Mouse (Mus musculus) ES-E14 (cell line): Measurements from ENCODE around the gene Gsg1l. TPM values are rescaled to one million over a fixed set of nuclear protein-coding genes. Genes with fewer than 3 reads are reported as not detected.

ENCODE experiments used
- DNase-seq: peaks from one replicate; pipeline ENCODE4 v3.0.0-alpha.2; 2013; ENCODE audit warnings: low read depth, low spot score
- H3K27ac ChIP-seq: 2 replicates; pipeline ENCODE4 v1.5.1; 2012; ENCODE audit warnings: low read depth, mild to moderate bottlenecking, low read length, moderate library complexity, mixed read lengths; ENCODE audit not compliant: poor library complexity, insufficient read depth, severe bottlenecking
- H3K36me3 ChIP-seq: 2 replicates; pipeline ENCODE4 v1.6.1; 2012; ENCODE audit warnings: mild to moderate bottlenecking, low read length, moderate library complexity, mixed read lengths; ENCODE audit not compliant: control insufficient read depth, poor library complexity, insufficient read depth, severe bottlenecking
- H3K4me1 ChIP-seq, 2 experiments: fragments of 150-350 bp in 1 of 2; sonication (generic) in 1 of 2; 2 replicates each; pipeline ENCODE4 v1.6.1; 2012; ENCODE audit warnings: low read length in 2 of 2, mild to moderate bottlenecking in 1 of 2, mixed read lengths in 1 of 2; ENCODE audit not compliant: control insufficient read depth in 2 of 2, insufficient read depth in 2 of 2, poor library complexity in 1 of 2
- H3K4me3 ChIP-seq, 2 experiments: fragments of 150-350 bp in 1 of 2; sonication (generic) in 1 of 2; 2 replicates each; pipeline ENCODE4 v1.5.1; 2012; ENCODE audit warnings: low read length in 2 of 2, low read depth in 1 of 2, mild to moderate bottlenecking in 1 of 2, mixed read lengths in 1 of 2; ENCODE audit not compliant: insufficient read depth in 1 of 2, poor library complexity in 1 of 2, severe bottlenecking in 1 of 2
- H3K9ac ChIP-seq: 2 replicates; pipeline ENCODE4 v1.6.1; 2012; ENCODE audit warnings: low read depth, mild to moderate bottlenecking, low read length, mixed read lengths; ENCODE audit not compliant: poor library complexity, insufficient read depth, severe bottlenecking
- H3K9me3 ChIP-seq: fragments of 150-350 bp; sonication (generic); 2 replicates; pipeline ENCODE4 v1.6.1; 2012; ENCODE audit warnings: low read depth, mild to moderate bottlenecking, low read length; ENCODE audit not compliant: control insufficient read depth, insufficient read depth
- CHD2 ChIP-seq: IDR thresholded peaks from 2 replicates; pipeline ENCODE4 v1.6.1; 2014; ENCODE audit warnings: mild to moderate bottlenecking, low read depth, low read length, inconsistent platforms
- HCFC1 ChIP-seq: IDR thresholded peaks from 2 replicates; pipeline ENCODE4 v1.6.1; 2012; ENCODE audit warnings: low read length, inconsistent platforms, borderline replicate concordance; ENCODE audit not compliant: insufficient read depth
- MAFK ChIP-seq: IDR thresholded peaks from 2 replicates; pipeline ENCODE4 v1.6.1; 2014; ENCODE audit warnings: mild to moderate bottlenecking, low read depth, low read length, inconsistent platforms; ENCODE audit not compliant: insufficient read depth
- ZC3H11A ChIP-seq: IDR thresholded peaks from 2 replicates; pipeline ENCODE4 v1.6.1; 2012; ENCODE audit warnings: low read depth, mild to moderate bottlenecking, inconsistent platforms, low read length, borderline replicate concordance
- ZNF384 ChIP-seq: IDR thresholded peaks from 2 replicates; pipeline ENCODE4 v1.6.1; 2012; ENCODE audit warnings: low read depth, low read length, inconsistent platforms
- in situ Hi-C, 2 experiments: fragments of 600-800 bp; cut with MboI; formaldehyde crosslinking; loops; one replicate each; pipeline ENCODE4 v1.15.1; 2025; ENCODE audit warnings: low sequenced_read_pairs in 2 of 2, inconsistent platforms in 1 of 2; ENCODE audit not compliant: unreplicated experiment in 2 of 2
- total RNA-seq: library from RNA; depleted of rRNA; stranded (reverse); fragments of 300-350 nt; gene quantifications from 2 replicates; pipeline ENCODE4 v1.2.3, GENCODE M21; 2012; rRNA removed

Gene Gsg1l
- total RNA-seq, 1 experiment: not detected

GRCm38 (mm10) chr7:125833471-125833870 is 248.7 kb downstream of the Gsg1l start:
- TF ChIP-seq ZC3H11A: no peak
- in situ Hi-C loops: no loop called here
- Histone ChIP-seq H3K27ac (no peak overlapping the region), H3K4me1 (peaks cover 0 to under 1% of the 10 kb centered on the region in 2 experiments; a peak in 1 of 4 replicates), H3K4me3 (no peak overlapping the region), H3K9ac (no peak overlapping the region), H3K9me3 (no peaks in the 10 kb centered on the region), H3K36me3 (no peaks in the 10 kb centered on the region; the same call in 1 of the 2 replicates)
- no peak for DNase-seq

GRCm38 (mm10) chr7:125832767-125833166 is 249.4 kb downstream of the Gsg1l start:
- no peak overlapping the region for H3K27ac ChIP-seq
- no peak for TF ChIP-seq HCFC1
- TF ChIP-seq CHD2: no peak
- TF ChIP-seq MAFK: no peak
- in situ Hi-C loops: no loop called here
- DNase-seq: no peak
- no peak overlapping the region for H3K9ac ChIP-seq
- H3K4me3 ChIP-seq: no peak overlapping the region
- H3K36me3 ChIP-seq: no peaks in the 10 kb centered on the region; the same call in 1 of the 2 replicates
- no peaks in the 10 kb centered on the region for H3K4me1 ChIP-seq
- H3K9me3 ChIP-seq: no peaks in the 10 kb centered on the region

GRCm38 (mm10) chr7:125829121-125829666 is 253.0 kb downstream of the Gsg1l start:
- no peak overlapping the region for H3K27ac ChIP-seq
- H3K36me3 ChIP-seq: no peaks in the 10 kb centered on the region; the same call in 1 of the 2 replicates
- H3K9me3 ChIP-seq: no peaks in the 10 kb centered on the region
- H3K4me3 ChIP-seq: no peak overlapping the region
- TF ChIP-seq ZNF384 (no peak), ZC3H11A (no peak), MAFK (no peak), CHD2 (no peak), HCFC1 (no peak)
- H3K9ac ChIP-seq: no peak overlapping the region
- in situ Hi-C loops: no loop called here
- H3K4me1 ChIP-seq: no peaks in the 10 kb centered on the region
- no peak for DNase-seq

- TF ChIP-seq ZNF384 (no peak), CHD2 (no peak), MAFK (no peak)
- no peak for DNase-seq
- Histone ChIP-seq H3K4me1 (no peaks in the 10 kb centered on the region), H3K27ac (no peak overlapping the region), H3K36me3 (no peaks in the 10 kb centered on the region; the same call in 1 of the 2 replicates), H3K4me3 (no peak overlapping the region), H3K9ac (no peak overlapping the region), H3K9me3 (no peaks in the 10 kb centered on the region)
- in situ Hi-C loops: no loop called here
These were observed 253.7 kb downstream of the Gsg1l start for GRCm38 (mm10) chr7:125828561-125828960.

Other genes starting within 250 kb of the Gsg1l start
- gene Xpo6, start 118.1 kb upstream of the Gsg1l start, total RNA-seq: 92.7 and 105 TPM in 2 replicates
- gene Sbk1, start 190.2 kb upstream of the Gsg1l start, total RNA-seq: 18.6 and 34.6 TPM in 2 replicates